Mouse (Mus musculus) heart, embryonic 15.5 days (tissue): Measurements from ENCODE around the gene Xylt1. TPM values are rescaled to one million over a fixed set of nuclear protein-coding genes. Genes with fewer than 3 reads are reported as not detected.

Experiments
- ATAC-seq: fragments of 200-750 bp; cut with Nextera tagmentation; replicated peaks from 2 replicates; pipeline ENCODE4 v1.8.0; 2017; ENCODE audit warnings: low read depth, moderate TSS enrichment; ENCODE audit not compliant: insufficient number of reproducible peaks, insufficient read depth, low FRiP score
- H3K27ac ChIP-seq: fragments of 300-500 bp; sonication (generic); 2 replicates; pipeline ENCODE4 v1.5.1; 2015; ENCODE audit warnings: mild to moderate bottlenecking, inconsistent platforms
- H3K27me3 ChIP-seq: fragments of 300-500 bp; sonication (generic); 2 replicates; pipeline ENCODE4 v1.6.1; 2015; ENCODE audit warnings: inconsistent platforms
- H3K36me3 ChIP-seq: fragments of 300-500 bp; sonication (generic); 2 replicates; pipeline ENCODE4 v1.6.1; 2015; ENCODE audit warnings: mild to moderate bottlenecking, inconsistent platforms
- H3K4me1 ChIP-seq: fragments of 300-500 bp; sonication (generic); replicated peaks from 2 replicates; pipeline ENCODE4 v1.6.1; 2015; ENCODE audit warnings: inconsistent platforms
- H3K4me2 ChIP-seq: fragments of 300-500 bp; sonication (generic); 2 replicates; pipeline ENCODE4 v1.6.1; 2015; ENCODE audit warnings: inconsistent platforms, mild to moderate bottlenecking, moderate library complexity
- H3K4me3 ChIP-seq: fragments of 300-500 bp; sonication (generic); 2 replicates; pipeline ENCODE4 v1.5.1; 2015; ENCODE audit warnings: mild to moderate bottlenecking, inconsistent platforms
- H3K9ac ChIP-seq: fragments of 300-500 bp; sonication (generic); 2 replicates; pipeline ENCODE4 v1.6.1; 2015; ENCODE audit warnings: mild to moderate bottlenecking, inconsistent platforms
- H3K9me3 ChIP-seq: fragments of 300-500 bp; sonication (generic); replicated peaks from 2 replicates; pipeline ENCODE4 v1.6.1; 2016; ENCODE audit warnings: inconsistent platforms
- WGBS: fragments of 180-500 bp; shearing (Covaris S2); methylation state at CpG from one replicate; pipeline ENCODE4 v1.1.7; 2015; ENCODE audit warnings: mixed read lengths; 5-methylcytosine and 5-hydroxymethylcytosine counted together
- polyA plus RNA-seq: library from polyadenylated mRNA; unstranded; fragments of >200 nt; fragmentation: Nextera tagmentation; extraction: Ambion mirVana; gene quantifications from 2 replicates; pipeline ENCODE4 v1.2.1, GENCODE M21; 2015

Gene Xylt1
- polyA plus RNA-seq, 1 experiment from 2014 or later, result 0.91 TPM

GRCm38 (mm10) chr7:117420301-117420700, 39.5 kb downstream of the Xylt1 start:
- Histone ChIP-seq H3K27ac (no peak overlapping the region), H3K4me2 (no peak overlapping the region), H3K4me3 (no peak overlapping the region), H3K4me1 (peaks cover 5% of the 10 kb centered on the region; the same call in 1 of the 2 replicates), H3K27me3 (no peaks in the 10 kb centered on the region), H3K36me3 (no peaks in the 10 kb centered on the region), H3K9ac (no peak overlapping the region), H3K9me3 (no peaks in the 10 kb centered on the region)
- no peak for ATAC-seq

GRCm38 (mm10) chr7:117420836-117421566, 40.2 kb downstream of the Xylt1 start:
- Histone ChIP-seq H3K27ac (no peak overlapping the region), H3K36me3 (no peaks in the 10 kb centered on the region), H3K27me3 (no peaks in the 10 kb centered on the region), H3K9ac (no peak overlapping the region), H3K4me2 (no peak overlapping the region), H3K4me1 (peaks cover 4% of the 10 kb centered on the region; the same call in 1 of the 2 replicates), H3K4me3 (no peak overlapping the region), H3K9me3 (no peaks in the 10 kb centered on the region)
- ATAC-seq, result no peak
- WGBS, result 60% methylated on average over 11 of the region's 11 CpGs

- Histone ChIP-seq H3K27ac (no peak overlapping the region), H3K36me3 (no peaks in the 10 kb centered on the region), H3K9me3 (no peaks in the 10 kb centered on the region), H3K9ac (no peak overlapping the region), H3K4me2 (no peak overlapping the region), H3K4me3 (no peak overlapping the region), H3K4me1 (peaks cover 11% of the 10 kb centered on the region), H3K27me3 (no peaks in the 10 kb centered on the region)
- WGBS, result 72% methylated on average over 4 of the region's 4 CpGs
- ATAC-seq, result no peak
These were observed 44.1 kb downstream of the Xylt1 start for GRCm38 (mm10) chr7:117424841-117425240.

GRCm38 (mm10) chr7:117426366-117426765, 45.6 kb downstream of the Xylt1 start:
- 70% methylated on average over 4 of the region's 4 CpGs for WGBS

GRCm38 (mm10) chr7:117428690-117429224, 48.0 kb downstream of the Xylt1 start:
- no peak overlapping the region for H3K9ac ChIP-seq
- ATAC-seq, result peak; percentile 56; the same call in 1 of the 2 replicates
- H3K4me1 ChIP-seq, result peaks cover 20% of the 10 kb centered on the region
- no peak overlapping the region for H3K4me3 ChIP-seq
- H3K27me3 ChIP-seq, result no peaks in the 10 kb centered on the region
- no peaks in the 10 kb centered on the region for H3K36me3 ChIP-seq
- no peaks in the 10 kb centered on the region for H3K9me3 ChIP-seq
- WGBS, result 36% methylated on average over 8 of the region's 8 CpGs
- no peak overlapping the region for H3K27ac ChIP-seq
- no peak overlapping the region for H3K4me2 ChIP-seq

More at GRCm38 (mm10) chr7:117426366-117426765, 45.6 kb downstream of the Xylt1 start:
- Histone ChIP-seq H3K36me3 (no peaks in the 10 kb centered on the region), H3K9me3 (no peaks in the 10 kb centered on the region), H3K4me1 (peaks cover 16% of the 10 kb centered on the region), H3K4me2 (no peak overlapping the region), H3K4me3 (no peak overlapping the region), H3K27me3 (no peaks in the 10 kb centered on the region), H3K9ac (no peak overlapping the region), H3K27ac (no peak overlapping the region)
- no peak for ATAC-seq

- H3K27ac ChIP-seq, result no peak overlapping the region
- WGBS, result 66% methylated on average over 5 of the region's 5 CpGs
- ATAC-seq, result no peak
These were observed 48.7 kb downstream of the Xylt1 start for GRCm38 (mm10) chr7:117429483-117429882.

GRCm38 (mm10) chr7:117429895-117430294, 49.1 kb downstream of the Xylt1 start:
- Histone ChIP-seq H3K9me3 (no peaks in the 10 kb centered on the region), H3K4me3 (no peak overlapping the region), H3K27ac (no peak overlapping the region), H3K9ac (no peak overlapping the region), H3K36me3 (no peaks in the 10 kb centered on the region), H3K27me3 (no peaks in the 10 kb centered on the region), H3K4me1 (peaks cover 23% of the 10 kb centered on the region), H3K4me2 (no peak overlapping the region)
- whole genome bisulfite sequencing, result 63% methylated on average over 3 of the region's 3 CpGs
- no peak for ATAC-seq

More at GRCm38 (mm10) chr7:117429483-117429882, 48.7 kb downstream of the Xylt1 start:
- peaks cover 23% of the 10 kb centered on the region for H3K4me1 ChIP-seq
- no peaks in the 10 kb centered on the region for H3K36me3 ChIP-seq
- H3K9me3 ChIP-seq, result no peaks in the 10 kb centered on the region
- no peak overlapping the region for H3K9ac ChIP-seq
- no peak overlapping the region for H3K4me2 ChIP-seq
- H3K4me3 ChIP-seq, result no peak overlapping the region
- no peaks in the 10 kb centered on the region for H3K27me3 ChIP-seq

- no peak for ATAC-seq
- no peak overlapping the region for H3K27ac ChIP-seq
- H3K4me2 ChIP-seq, result no peak overlapping the region
- H3K4me3 ChIP-seq, result no peak overlapping the region
- WGBS, result 76% methylated on average over 5 of the region's 5 CpGs
- no peaks in the 10 kb centered on the region for H3K27me3 ChIP-seq
- H3K9me3 ChIP-seq, result no peaks in the 10 kb centered on the region
- H3K36me3 ChIP-seq, result no peaks in the 10 kb centered on the region
- H3K4me1 ChIP-seq, result peaks cover 27% of the 10 kb centered on the region
- no peak overlapping the region for H3K9ac ChIP-seq
These were observed 49.7 kb downstream of the Xylt1 start for GRCm38 (mm10) chr7:117430361-117430935.

- H3K27me3 ChIP-seq, result no peaks in the 10 kb centered on the region
- no peak overlapping the region for H3K4me3 ChIP-seq
- no peaks in the 10 kb centered on the region for H3K36me3 ChIP-seq
- peaks cover 34% of the 10 kb centered on the region for H3K4me1 ChIP-seq
- no peak overlapping the region for H3K9ac ChIP-seq
- H3K27ac ChIP-seq, result no peak overlapping the region
- H3K4me2 ChIP-seq, result no peak overlapping the region
- no peaks in the 10 kb centered on the region for H3K9me3 ChIP-seq
- WGBS, result 52% methylated on average over 9 of the region's 9 CpGs
- no peak for ATAC-seq
These were observed 52.9 kb downstream of the Xylt1 start for GRCm38 (mm10) chr7:117433641-117434040.

- Histone ChIP-seq H3K4me3 (no peak overlapping the region), H3K36me3 (no peaks in the 10 kb centered on the region), H3K9me3 (no peaks in the 10 kb centered on the region), H3K4me1 (peaks cover 22% of the 10 kb centered on the region), H3K27ac (peak overlapping the region; percentile 66), H3K27me3 (no peaks in the 10 kb centered on the region), H3K9ac (no peak overlapping the region), H3K4me2 (no peak overlapping the region)
- WGBS, result 78% methylated on average over 3 of the region's 3 CpGs
- ATAC-seq, result no peak
These were observed 54.3 kb downstream of the Xylt1 start for GRCm38 (mm10) chr7:117435091-117435490.

GRCm38 (mm10) chr7:117435730-117436441, 55.1 kb downstream of the Xylt1 start:
- no peak overlapping the region for H3K4me3 ChIP-seq
- peaks cover 19% of the 10 kb centered on the region for H3K4me1 ChIP-seq
- 71% methylated on average over 12 of the region's 12 CpGs for WGBS
- H3K9me3 ChIP-seq, result no peaks in the 10 kb centered on the region
- no peak overlapping the region for H3K9ac ChIP-seq
- peak; percentile 14; the same call in 1 of the 2 replicates for ATAC-seq
- no peaks in the 10 kb centered on the region for H3K36me3 ChIP-seq
- no peaks in the 10 kb centered on the region for H3K27me3 ChIP-seq
- no peak overlapping the region for H3K4me2 ChIP-seq
- peak overlapping the region; percentile 66 for H3K27ac ChIP-seq
